Comparison of ENCODE assay signal across 20 mouse cellular contexts in genomic region chr7:122074374-122074773, GRCm38 (mm10). TPM values are rescaled to one million over a fixed set of nuclear protein-coding genes. Genes with fewer than 3 reads are reported as not detected.
DNase-seq lines count a peak whose midpoint lies in the region; ATAC-seq and TF ChIP-seq lines count a peak whose summit lies in the region.
"Had no signal": no experiment of that assay in that cellular context is flagged by ENCODE, and none has a peak within 500 bp of the region (broad histone marks: within the 10 kb centered on the region; RNA-seq: fewer than 3 reads in every experiment).

No protein-coding gene starts in this region.

- DNase-seq in heart, embryonic 10.5 days (ENCODE audit: low spot score), result peak; percentile 35
- no peak for DNase-seq in heart, adult 11 months
- DNase-seq in c-Kit-positive CD71-positive TER-119-negative erythroid progenitor cells, embryonic 14.5 days (ENCODE audit: low read depth), result peak; percentile 34
- no peak for DNase-seq in liver, embryonic 14.5 days (ENCODE audit: low read depth in 3 of 3, low spot score in 3 of 3)
- no peak for DNase-seq in kidney, postnatal 14 days
- no peak for DNase-seq in gastrocnemius, postnatal 10 days
- DNase-seq: adrenal gland, adult 8-10 months; adrenal gland, postnatal 36 days; B cell, adult 2 months; cerebellum, adult 11 months; cerebellum, adult 8-10 months; cerebellum, postnatal 14 days; heart, postnatal 36 days had no signal

- no peak overlapping the region for H3K27ac ChIP-seq in heart, embryonic 10.5 days
- H3K27ac ChIP-seq in liver, embryonic 14.5 days, result no peak overlapping the region
- H3K27ac ChIP-seq in small intestine, adult 2 months (ENCODE audit: insufficient read depth, low read depth, low read length), result peak overlapping the region; percentile 95
- H3K27ac ChIP-seq: embryonic facial prominence, embryonic 12.5 days; forebrain, embryonic 15.5 days; heart, embryonic 13.5 days; hindbrain, embryonic 15.5 days had no signal

- H3K27me3 ChIP-seq in heart, embryonic 10.5 days (ENCODE audit: insufficient read depth, poor library complexity, severe bottlenecking), result no peaks in the 10 kb centered on the region
- H3K27me3 ChIP-seq in liver, embryonic 14.5 days (ENCODE audit: control insufficient read depth, insufficient read depth, low read length), result no peaks in the 10 kb centered on the region
- no peaks in the 10 kb centered on the region for H3K27me3 ChIP-seq in small intestine, adult 2 months (ENCODE audit: control insufficient read depth, insufficient read depth, low read length)
- H3K27me3 ChIP-seq: embryonic facial prominence, embryonic 12.5 days; forebrain, embryonic 15.5 days; heart, embryonic 13.5 days; hindbrain, embryonic 15.5 days had no signal

- no peak for TF ChIP-seq CTCF in liver, embryonic 14.5 days (IDR thresholded peaks at IDR 0.05; ENCODE audit: low read depth)
- TF ChIP-seq CTCF in small intestine, adult 2 months (IDR thresholded peaks at IDR 0.05; ENCODE audit: extremely low read depth, insufficient read length, insufficient replicate concordance, low read depth, low read length), result no peak

- no peak overlapping the region for H3K9ac ChIP-seq in liver, embryonic 14.5 days (replicated peaks)
- H3K9ac ChIP-seq: embryonic facial prominence, embryonic 12.5 days; forebrain, embryonic 15.5 days; heart, embryonic 13.5 days; hindbrain, embryonic 15.5 days had no signal

- no peaks in the 10 kb centered on the region for H3K4me1 ChIP-seq in heart, embryonic 10.5 days
- H3K4me1 ChIP-seq in liver, embryonic 14.5 days (replicated peaks; ENCODE audit: control insufficient read depth in 2 of 2, insufficient read depth in 2 of 2, low read length in 1 of 2), result peaks cover 0 to 5% of the 10 kb centered on the region in 2 experiments; a peak in 3 of 4 replicates
- H3K4me1 ChIP-seq in small intestine, adult 2 months (ENCODE audit: control insufficient read depth, insufficient read depth, insufficient read length, low read length), result peaks cover 14% of the 10 kb centered on the region
- H3K4me1 ChIP-seq: embryonic facial prominence, embryonic 12.5 days had no signal

- peak; percentile 33; the same call in 1 of the 2 replicates for TF ChIP-seq EP300 in liver, embryonic 14.5 days (IDR thresholded peaks at IDR 0.05; ENCODE audit: low read depth)

- peaks cover 93% of the 10 kb centered on the region for H3K36me3 ChIP-seq in heart, embryonic 10.5 days
- H3K36me3 ChIP-seq in liver, embryonic 14.5 days (replicated peaks; ENCODE audit: control insufficient read depth, insufficient read depth, low read depth), result peaks cover 46% of the 10 kb centered on the region
- peaks cover 58% of the 10 kb centered on the region for H3K36me3 ChIP-seq in small intestine, adult 2 months (ENCODE audit: control insufficient read depth, insufficient read depth, low read length)

- 77% methylated on average over 3 of the region's 3 CpGs for WGBS in heart, embryonic 10.5 days
- WGBS in liver, embryonic 14.5 days (ENCODE audit: insufficient replicate concordance), result 39% methylated on average over 3 of the region's 3 CpGs
- 28% methylated on average over 3 of the region's 3 CpGs for WGBS in small intestine, adult 2 months

- no peak for TF ChIP-seq POLR2A in small intestine, adult 2 months (IDR thresholded peaks at IDR 0.05; ENCODE audit: low read depth, low read length)

- no peak overlapping the region for H3K4me3 ChIP-seq in heart, embryonic 10.5 days
- no peak overlapping the region for H3K4me3 ChIP-seq in liver, embryonic 14.5 days (ENCODE audit: insufficient read depth in 1 of 2, low read depth in 2 of 2, low read length in 2 of 2)
- H3K4me3 ChIP-seq in small intestine, adult 2 months (ENCODE audit: low read depth, low read length), result no peak overlapping the region
- H3K4me3 ChIP-seq: embryonic facial prominence, embryonic 12.5 days; forebrain, embryonic 15.5 days; heart, embryonic 13.5 days; hindbrain, embryonic 15.5 days had no signal

- H3K9me3 ChIP-seq in heart, embryonic 10.5 days, result no peaks in the 10 kb centered on the region
- no peaks in the 10 kb centered on the region for H3K9me3 ChIP-seq in liver, embryonic 14.5 days (ENCODE audit: control insufficient read depth, low read length)
- H3K9me3 ChIP-seq: embryonic facial prominence, embryonic 12.5 days; forebrain, embryonic 15.5 days; G1E; heart, embryonic 13.5 days; hindbrain, embryonic 15.5 days had no signal

- ATAC-seq in liver, embryonic 14.5 days (ENCODE audit: insufficient read depth), result peak; percentile 62; the same call in 1 of the 2 replicates
- ATAC-seq: CD4-positive, CD25-positive, alpha-beta regulatory T cell, adult 4 months; forebrain, embryonic 15.5 days had no signal

- H3K4me2 ChIP-seq in liver, embryonic 14.5 days (ENCODE audit: low read depth), result no peak overlapping the region
- H3K4me2 ChIP-seq: embryonic facial prominence, embryonic 12.5 days; forebrain, embryonic 15.5 days; heart, embryonic 13.5 days; hindbrain, embryonic 15.5 days had no signal

RNA-seq across cellular contexts. Expression of gene Ears2, which starts 7.3 kb away (rescaled TPM):
- polyA plus RNA-seq in heart, embryonic 10.5 days (2016; fragmentation: Nextera tagmentation; extraction: Ambion mirVana), result 21.5 and 29.1 TPM in 2 replicates
- 3.7 and 4.0 TPM in 2 replicates for polyA plus RNA-seq in liver, embryonic 14.5 days (2012; rRNA removed)
- polyA plus RNA-seq in liver, embryonic 14.5 days (2014; fragmentation: Nextera tagmentation; extraction: Ambion mirVana), result 6.9 and 7.9 TPM in 2 replicates
- 4.9 and 7.4 TPM in 2 replicates for polyA plus RNA-seq in small intestine, adult 2 months (2012; rRNA removed)
- 10 to 100 TPM; 11.0 to 11.9 TPM for total RNA-seq in gastrocnemius, postnatal 10 days (2021)

RNA-seq across cellular contexts. Expression of gene Ubfd1, which starts 7.4 kb away (rescaled TPM):
- 60.3 and 81.0 TPM in 2 replicates for polyA plus RNA-seq in heart, embryonic 10.5 days (2016; fragmentation: Nextera tagmentation; extraction: Ambion mirVana)
- 11.3 and 11.7 TPM in 2 replicates for polyA plus RNA-seq in liver, embryonic 14.5 days (2012; rRNA removed)
- polyA plus RNA-seq in liver, embryonic 14.5 days (2014; fragmentation: Nextera tagmentation; extraction: Ambion mirVana), result 16.9 and 20.5 TPM in 2 replicates
- 15.9 and 19.3 TPM in 2 replicates for polyA plus RNA-seq in small intestine, adult 2 months (2012; rRNA removed)
- 10 to 100 TPM; 33.3 to 35.5 TPM for total RNA-seq in gastrocnemius, postnatal 10 days (2021)

RNA-seq across cellular contexts. Expression of gene Ndufab1, which starts 27.3 kb away (rescaled TPM):
- 1,058 and 1,342 TPM in 2 replicates for polyA plus RNA-seq in heart, embryonic 10.5 days (2016; fragmentation: Nextera tagmentation; extraction: Ambion mirVana)
- 32.6 and 58.5 TPM in 2 replicates for polyA plus RNA-seq in liver, embryonic 14.5 days (2012; rRNA removed)
- 419 and 440 TPM in 2 replicates for polyA plus RNA-seq in liver, embryonic 14.5 days (2014; fragmentation: Nextera tagmentation; extraction: Ambion mirVana)
- polyA plus RNA-seq in small intestine, adult 2 months (2012; rRNA removed), result 395 and 1,026 TPM in 2 replicates
- total RNA-seq in gastrocnemius, postnatal 10 days (2021), result 100 to 1,000 TPM; 582 to 686 TPM

RNA-seq across cellular contexts. Expression of gene Gga2, which starts 53.4 kb away (rescaled TPM):
- polyA plus RNA-seq in heart, embryonic 10.5 days (2016; fragmentation: Nextera tagmentation; extraction: Ambion mirVana), result 93.6 and 114 TPM in 2 replicates
- 21.9 and 23.5 TPM in 2 replicates for polyA plus RNA-seq in liver, embryonic 14.5 days (2012; rRNA removed)
- 18.2 and 21.4 TPM in 2 replicates for polyA plus RNA-seq in liver, embryonic 14.5 days (2014; fragmentation: Nextera tagmentation; extraction: Ambion mirVana)
- polyA plus RNA-seq in small intestine, adult 2 months (2012; rRNA removed), result 16.0 and 17.4 TPM in 2 replicates
- 10 to 100 TPM; 21.3 to 27.3 TPM for total RNA-seq in gastrocnemius, postnatal 10 days (2021)

RNA-seq across cellular contexts. Expression of gene Palb2, which starts 58.4 kb away (rescaled TPM):
- polyA plus RNA-seq in heart, embryonic 10.5 days (2016; fragmentation: Nextera tagmentation; extraction: Ambion mirVana), result 13.4 and 17.9 TPM in 2 replicates
- polyA plus RNA-seq in liver, embryonic 14.5 days (2012; rRNA removed), result 8.7 and 9.4 TPM in 2 replicates
- 10.7 and 13.9 TPM in 2 replicates for polyA plus RNA-seq in liver, embryonic 14.5 days (2014; fragmentation: Nextera tagmentation; extraction: Ambion mirVana)
- polyA plus RNA-seq in small intestine, adult 2 months (2012; rRNA removed), result 0.72 and 1.0 TPM in 2 replicates
- total RNA-seq in gastrocnemius, postnatal 10 days (2021), result 1 to 10 TPM; 1.4 to 1.6 TPM

Comparison
In these comparisons a context has a peak if more than half of its experiments do, and no peak if none do; other contexts are left out.
1. DNase-seq: peak in heart, embryonic 10.5 days (single experiment) and c-Kit-positive CD71-positive TER-119-negative erythroid progenitor cells, embryonic 14.5 days (single experiment); none in heart, adult 11 months (single experiment), liver, embryonic 14.5 days (0 of 3), kidney, postnatal 14 days (single experiment) and gastrocnemius, postnatal 10 days (single experiment).